ENCODE assay signal across 8 mouse cellular contexts in the genomic region with DNA sequence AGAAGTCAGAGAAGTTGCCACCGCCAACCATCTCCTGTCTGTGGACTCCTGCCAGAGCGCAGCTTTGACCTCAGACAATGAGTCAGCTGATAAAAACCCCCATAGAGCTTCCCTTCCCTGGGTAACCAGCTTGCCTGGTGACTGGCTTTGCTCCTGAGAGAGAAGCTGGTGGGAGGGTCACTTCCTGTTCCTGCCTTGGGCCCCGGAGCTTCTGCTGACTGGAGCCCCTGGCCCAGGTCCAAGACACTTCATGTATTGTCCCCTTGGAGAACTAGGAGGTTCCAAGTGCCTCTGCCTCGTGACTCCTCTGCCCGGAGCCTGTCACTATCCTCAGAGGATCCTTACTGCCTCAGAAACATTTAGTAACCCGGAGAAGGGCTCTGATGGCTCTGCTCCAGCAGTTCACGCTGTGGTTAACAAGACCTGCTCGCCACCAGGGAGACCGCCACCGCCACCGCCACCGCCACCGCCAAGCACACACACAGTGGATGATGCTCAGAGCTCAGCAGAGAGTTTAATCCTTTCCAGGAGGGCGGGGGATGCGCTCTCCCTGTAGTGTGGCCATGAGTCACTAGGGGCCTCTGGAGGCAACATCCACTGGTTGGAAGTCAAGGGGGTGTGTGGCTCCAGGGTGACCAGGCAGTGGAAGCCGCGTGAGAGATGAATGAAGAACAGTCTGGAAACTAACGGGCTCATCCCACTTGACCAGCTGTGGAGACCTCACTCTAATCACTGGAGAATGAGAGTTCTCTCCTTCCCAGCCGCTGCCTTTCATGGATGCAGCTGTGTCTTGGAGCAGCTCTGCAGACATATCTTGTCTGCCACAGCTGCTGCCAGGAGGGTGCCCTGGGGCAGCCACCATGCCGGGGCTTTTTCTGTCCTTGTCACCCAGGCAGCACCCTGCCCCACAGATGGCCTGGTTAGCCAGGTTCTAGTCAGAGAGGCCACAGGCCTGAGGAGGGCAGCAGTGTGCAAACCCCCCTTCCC. TPM values are rescaled to one million over a fixed set of nuclear protein-coding genes. Genes with fewer than 3 reads are reported as not detected.
A peak's percentile ranks its signal among the peaks of the same experiment; 100 is the strongest.
DNase-seq lines count a peak whose midpoint lies in the region; ATAC-seq and TF ChIP-seq lines count a peak whose summit lies in the region.

No protein-coding gene starts in this region.

- no peaks in the 10 kb centered on the region for H3K27me3 ChIP-seq in C2C12 (ENCODE audit: control insufficient read depth, insufficient read depth, insufficient read length)
- no peaks in the 10 kb centered on the region for H3K27me3 ChIP-seq in embryonic facial prominence, embryonic 15.5 days
- H3K27me3 ChIP-seq in heart, embryonic 10.5 days (ENCODE audit: insufficient read depth, poor library complexity, severe bottlenecking) = no peaks in the 10 kb centered on the region
- no peaks in the 10 kb centered on the region for H3K27me3 ChIP-seq in liver, embryonic 14.5 days (ENCODE audit: control insufficient read depth, insufficient read depth, low read length)
- no peaks in the 10 kb centered on the region for H3K27me3 ChIP-seq in stomach, postnatal 0 days (ENCODE audit: control insufficient read depth, insufficient read depth, low read length)

- no peak overlapping the region for H3K4me3 ChIP-seq in C2C12 (ENCODE audit: insufficient read depth, poor library complexity, severe bottlenecking)
- no peak overlapping the region; the same call in 1 of the 2 replicates for H3K4me3 ChIP-seq in embryonic facial prominence, embryonic 15.5 days (replicated peaks)
- peak overlapping the region; percentile 30 for H3K4me3 ChIP-seq in heart, embryonic 10.5 days
- H3K4me3 ChIP-seq in liver, embryonic 14.5 days (ENCODE audit: insufficient read depth in 1 of 2, low read depth in 2 of 2, low read length in 2 of 2) = no peak overlapping the region
- no peak overlapping the region for H3K4me3 ChIP-seq in stomach, postnatal 0 days (ENCODE audit: low read depth, low read length)

- peaks cover 21% of the 10 kb centered on the region for H3K79me2 ChIP-seq in C2C12 (ENCODE audit: control insufficient read depth, insufficient read depth)

- peak overlapping the region; percentile 86 for H3K27ac ChIP-seq in embryonic facial prominence, embryonic 15.5 days (replicated peaks)
- peak overlapping the region; percentile 85 for H3K27ac ChIP-seq in heart, embryonic 10.5 days
- H3K27ac ChIP-seq in liver, embryonic 14.5 days = no peak overlapping the region
- H3K27ac ChIP-seq in stomach, postnatal 0 days (replicated peaks) = peak overlapping the region; percentile 65

- peaks cover 77% of the 10 kb centered on the region for H3K4me1 ChIP-seq in embryonic facial prominence, embryonic 15.5 days
- peaks cover 84% of the 10 kb centered on the region for H3K4me1 ChIP-seq in heart, embryonic 10.5 days
- peaks cover 0 to 3% of the 10 kb centered on the region in 2 experiments; a peak in 1 of 4 replicates for H3K4me1 ChIP-seq in liver, embryonic 14.5 days (replicated peaks; ENCODE audit: control insufficient read depth in 2 of 2, insufficient read depth in 2 of 2, low read length in 1 of 2)
- H3K4me1 ChIP-seq in stomach, postnatal 0 days (replicated peaks; ENCODE audit: control insufficient read depth, insufficient read depth) = peaks cover 7% of the 10 kb centered on the region

- H3K79me3 ChIP-seq in C2C12 (ENCODE audit: low read depth) = no peaks in the 10 kb centered on the region

- peak; percentile 94 to 96 for DNase-seq in adrenal gland, adult (ENCODE audit: inconsistent age in 2 of 2, low spot score in 1 of 2)
- DNase-seq in heart, embryonic 10.5 days (ENCODE audit: low spot score) = peak; percentile 90
- peak; percentile 92 for DNase-seq in kidney, adult 9 months
- peak in 1 of 3 experiments; percentile 40 for DNase-seq in liver, embryonic 14.5 days (ENCODE audit: low read depth in 3 of 3, low spot score in 3 of 3)
- peak; percentile 38 for DNase-seq in naive thymus-derived CD4-positive, alpha-beta T cell, adult 2 months (ENCODE audit: low read depth)
- peak; percentile 66 for DNase-seq in stomach, postnatal 0 days (ENCODE audit: low spot score)

- peak; percentile 21; the same call in 1 of the 2 replicates for ATAC-seq in embryonic facial prominence, embryonic 15.5 days (ENCODE audit: insufficient number of reproducible peaks, low FRiP score, low TSS enrichment, low read depth)
- ATAC-seq in liver, embryonic 14.5 days (ENCODE audit: insufficient read depth) = peak; percentile 40; the same call in 1 of the 2 replicates
- peak; percentile 65 for ATAC-seq in stomach, postnatal 0 days (ENCODE audit: low FRiP score, low TSS enrichment)

- peak overlapping the region; percentile 37 for H3ac ChIP-seq in C2C12 (ENCODE audit: control insufficient read depth, insufficient read length, low read depth)

- H3K36me3 ChIP-seq in C2C12 (ENCODE audit: control insufficient read depth, insufficient read depth) = peaks cover 24% of the 10 kb centered on the region
- peaks cover 27% of the 10 kb centered on the region for H3K36me3 ChIP-seq in embryonic facial prominence, embryonic 15.5 days
- H3K36me3 ChIP-seq in heart, embryonic 10.5 days = peaks cover 46% of the 10 kb centered on the region
- H3K36me3 ChIP-seq in liver, embryonic 14.5 days (replicated peaks; ENCODE audit: control insufficient read depth, insufficient read depth, low read depth) = peaks cover 74% of the 10 kb centered on the region
- peaks cover 15% of the 10 kb centered on the region for H3K36me3 ChIP-seq in stomach, postnatal 0 days (ENCODE audit: control insufficient read depth, insufficient read depth, low read length)

- TF ChIP-seq CTCF in C2C12 (IDR thresholded peaks at IDR 0.05; ENCODE audit: control insufficient read depth, insufficient read depth, insufficient read length) = no peak
- no peak for TF ChIP-seq CTCF in liver, embryonic 14.5 days (IDR thresholded peaks at IDR 0.05; ENCODE audit: low read depth)
- peak; percentile 52 for TF ChIP-seq CTCF in stomach, postnatal 0 days (IDR thresholded peaks at IDR 0.05; ENCODE audit: low read depth)

- H3K9ac ChIP-seq in embryonic facial prominence, embryonic 15.5 days = no peak overlapping the region
- no peak overlapping the region for H3K9ac ChIP-seq in liver, embryonic 14.5 days (replicated peaks)
- H3K9ac ChIP-seq in stomach, postnatal 0 days (ENCODE audit: low read length) = no peak overlapping the region

- WGBS in embryonic facial prominence, embryonic 15.5 days = 15% methylated on average over 20 of the region's 20 CpGs
- 25% methylated on average over 20 of the region's 20 CpGs for WGBS in heart, embryonic 10.5 days
- 64% methylated on average over 20 of the region's 20 CpGs for WGBS in liver, embryonic 14.5 days (ENCODE audit: insufficient replicate concordance)
- WGBS in stomach, postnatal 0 days = 25% methylated on average over 20 of the region's 20 CpGs

- peak overlapping the region; percentile 24 for H3K4me2 ChIP-seq in embryonic facial prominence, embryonic 15.5 days (replicated peaks)
- H3K4me2 ChIP-seq in liver, embryonic 14.5 days (ENCODE audit: low read depth) = no peak overlapping the region
- no peak overlapping the region for H3K4me2 ChIP-seq in stomach, postnatal 0 days (replicated peaks; ENCODE audit: low read depth)

- no peak for TF ChIP-seq EP300 in liver, embryonic 14.5 days (IDR thresholded peaks at IDR 0.05; ENCODE audit: low read depth)
- no peak for TF ChIP-seq EP300 in stomach, postnatal 0 days (optimal IDR thresholded peaks at IDR 0.05)

- H3K9me3 ChIP-seq in embryonic facial prominence, embryonic 15.5 days (replicated peaks) = no peaks in the 10 kb centered on the region
- no peaks in the 10 kb centered on the region for H3K9me3 ChIP-seq in heart, embryonic 10.5 days
- no peaks in the 10 kb centered on the region for H3K9me3 ChIP-seq in liver, embryonic 14.5 days (ENCODE audit: control insufficient read depth, low read length)
- no peaks in the 10 kb centered on the region for H3K9me3 ChIP-seq in stomach, postnatal 0 days (ENCODE audit: control insufficient read depth, low read length)

TF ChIP-seq in C2C12, 6 proteins besides CTCF, POLR2A, EP300 and RAD21:
- TF ChIP-seq USF1 (IDR thresholded peaks at IDR 0.05; ENCODE audit: low read depth) (no peak), MYOG (IDR thresholded peaks at IDR 0.05; ENCODE audit: control insufficient read depth, extremely low read depth, insufficient read length) (no peak), MYOD1 (IDR thresholded peaks at IDR 0.05; ENCODE audit: control insufficient read depth, insufficient read length, low read depth) (peak; percentile 55), CEBPB (IDR thresholded peaks at IDR 0.05; ENCODE audit: low read depth) (no peak), MAX (IDR thresholded peaks at IDR 0.05) (peak; percentile 68), FOSL1 (IDR thresholded peaks at IDR 0.05; ENCODE audit: insufficient read depth, low read length, poor library complexity, severe bottlenecking) (peak; percentile 5)

RNA-seq across cellular contexts. Expression of a gene that starts 25.0 kb away (rescaled TPM):
- polyA plus RNA-seq in C2C12 (2012; fragmentation: generic; extraction: Trizol) = 69.8 TPM
- polyA plus RNA-seq in embryonic facial prominence, embryonic 15.5 days (2015; fragmentation: Nextera tagmentation; extraction: Ambion mirVana) = 81.7 and 85.6 TPM in 2 replicates
- 106 and 125 TPM in 2 replicates for polyA plus RNA-seq in heart, embryonic 10.5 days (2016; fragmentation: Nextera tagmentation; extraction: Ambion mirVana)
- polyA plus RNA-seq in liver, embryonic 14.5 days (2012; rRNA removed) = 31.5 and 37.5 TPM in 2 replicates
- polyA plus RNA-seq in liver, embryonic 14.5 days (2014; fragmentation: Nextera tagmentation; extraction: Ambion mirVana) = 63.4 and 63.7 TPM in 2 replicates
- 31.0 and 35.5 TPM in 2 replicates for polyA plus RNA-seq in stomach, postnatal 0 days (2015; fragmentation: Nextera tagmentation; extraction: Ambion mirVana)
